Mouse (Mus musculus) hindlimb bud, embryonic 11.5 days (tissue): ENCODE results near the gene Evi2a.

Experiments used
- DNase-seq: peaks from one replicate; pipeline ENCODE4 v3.0.0-alpha.2; 2012; ENCODE audit warnings: low read depth, low spot score; ENCODE audit errors: extremely low spot score

Gene Evi2a

DNA sequence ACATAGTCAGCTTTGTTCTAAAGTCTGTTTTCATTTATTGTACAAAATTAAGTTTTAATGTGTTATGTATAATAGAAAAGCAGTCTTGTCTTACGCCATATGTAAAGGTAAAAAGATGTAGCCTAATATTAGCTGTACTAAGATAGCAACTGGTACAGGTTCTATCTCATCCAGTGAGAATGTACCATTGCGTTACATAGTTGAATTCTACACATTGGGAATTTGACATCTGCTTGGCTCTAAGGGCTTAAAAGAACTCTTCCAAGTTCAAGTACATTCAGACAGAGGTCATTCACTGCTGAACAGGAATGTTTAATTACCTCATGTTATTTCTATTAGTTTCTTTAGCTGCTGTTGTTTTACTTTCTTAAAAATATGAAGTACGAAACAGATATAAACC is 3.9 kb downstream of the Evi2a start:
- DNase-seq, result no peak

DNA sequence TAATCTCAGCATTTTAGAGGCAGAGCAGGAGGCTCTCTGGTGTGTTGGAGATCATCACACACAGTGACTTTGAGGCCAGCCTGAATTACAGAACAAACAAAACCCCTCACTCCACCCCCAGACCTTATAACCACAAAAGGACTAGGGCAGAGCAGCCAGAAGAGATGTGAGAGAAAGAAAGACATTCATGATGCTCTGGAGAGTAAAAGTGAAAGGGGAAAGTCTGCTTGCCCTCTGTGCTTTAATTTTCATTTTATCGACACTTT is 6.2 kb downstream of the Evi2a start:
- no peak for DNase-seq

DNA sequence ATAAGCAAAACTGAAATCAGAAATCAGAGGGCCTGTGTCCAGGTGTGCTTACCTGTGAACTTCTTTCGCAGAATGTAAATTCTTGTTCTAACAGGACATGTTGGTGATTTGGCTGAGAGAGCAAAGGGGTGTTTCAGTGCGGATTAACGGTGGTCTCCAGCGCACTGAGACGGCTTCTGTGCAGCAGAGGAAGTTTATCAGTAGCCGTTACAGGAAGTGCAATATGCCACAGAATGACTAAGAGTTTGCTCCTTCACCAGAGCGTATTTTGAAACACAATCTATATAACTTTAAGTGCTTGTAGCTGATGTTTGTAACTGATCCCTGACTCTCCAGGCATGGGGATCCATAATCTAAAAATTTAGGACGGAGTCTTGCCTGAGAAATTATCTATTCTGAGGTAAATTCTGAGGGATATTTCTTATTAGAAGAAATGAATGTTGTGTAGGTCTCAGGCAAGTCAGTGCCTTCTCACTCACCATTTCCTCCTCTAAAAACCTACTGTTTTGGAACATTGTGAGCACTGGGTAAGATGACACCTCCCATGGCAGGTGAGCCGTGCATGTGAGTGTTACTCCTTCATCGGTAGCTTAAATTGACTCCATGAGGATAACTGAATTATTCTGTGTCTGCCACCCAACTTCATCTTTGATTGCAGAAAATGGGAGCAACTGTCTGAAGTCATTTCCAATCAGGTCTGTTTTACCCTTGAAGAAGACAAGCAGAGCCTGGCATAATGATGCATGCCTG is 6.7 kb downstream of the Evi2a start, which contains the start of gene Evi2b:
Gene Evi2b (minus strand): TSS at position 203 of the 750 bp plus-strand sequence.
- no peak for DNase-seq

DNA sequence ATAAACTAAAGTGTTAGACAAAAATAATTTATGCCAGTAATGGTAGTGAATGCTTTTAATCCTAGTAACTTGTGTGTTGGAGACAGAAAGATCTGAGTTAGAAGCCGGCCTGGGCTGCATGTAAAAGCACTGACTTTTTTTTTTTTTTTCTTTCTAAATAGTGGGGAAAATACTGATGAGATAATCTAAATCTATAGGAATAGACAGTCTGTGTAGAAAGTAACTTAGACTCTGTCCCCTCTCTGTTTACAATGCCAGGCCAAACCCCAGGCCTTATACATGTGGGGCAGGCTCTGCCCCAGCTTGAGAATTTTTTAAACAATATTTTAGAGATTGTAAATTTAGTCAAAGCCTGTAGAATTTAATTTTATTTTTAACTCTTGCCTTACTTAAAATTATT is 7.5 kb downstream of the Evi2a start:
- no peak for DNase-seq

DNA sequence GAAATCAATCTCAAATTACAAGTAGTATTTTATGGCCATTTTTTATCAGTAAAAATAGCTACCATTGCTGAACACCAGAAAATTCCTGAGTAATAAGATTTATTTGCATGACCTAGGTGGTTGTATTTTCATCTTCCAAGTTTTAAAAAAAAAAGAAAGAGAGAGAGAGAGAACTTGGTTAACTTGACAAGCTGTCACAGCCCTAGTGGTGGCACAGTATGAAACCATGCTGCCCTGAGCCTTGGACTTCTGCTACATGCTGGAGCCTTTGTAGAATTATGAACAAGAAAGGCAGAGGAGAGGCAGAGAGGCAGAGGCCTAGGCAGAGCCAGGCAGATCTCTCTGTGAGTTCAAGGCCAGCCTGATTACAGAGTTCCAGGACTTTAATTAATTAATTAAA is 8.5 kb downstream of the Evi2a start:
- no peak for DNase-seq

DNA sequence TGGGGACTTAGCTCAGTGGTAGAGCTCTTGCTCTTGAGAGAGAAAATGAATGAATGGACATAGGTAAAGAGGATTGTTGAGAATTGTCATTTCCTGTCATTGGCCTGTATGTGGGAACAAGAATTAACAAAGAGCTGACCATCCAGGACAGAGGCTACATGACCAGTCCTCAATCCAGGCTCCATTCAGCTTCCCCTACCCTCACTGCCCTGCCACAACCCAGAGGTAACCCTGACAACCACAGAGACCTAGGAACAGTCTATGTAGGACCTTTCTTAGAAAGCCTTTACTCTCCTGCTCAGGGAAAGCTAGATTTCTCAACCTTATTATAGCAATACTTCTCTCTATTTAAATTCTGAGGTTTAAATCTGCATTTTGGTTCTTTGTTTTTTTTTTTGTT is 9.6 kb downstream of the Evi2a start:
- DNase-seq, result no peak

DNA sequence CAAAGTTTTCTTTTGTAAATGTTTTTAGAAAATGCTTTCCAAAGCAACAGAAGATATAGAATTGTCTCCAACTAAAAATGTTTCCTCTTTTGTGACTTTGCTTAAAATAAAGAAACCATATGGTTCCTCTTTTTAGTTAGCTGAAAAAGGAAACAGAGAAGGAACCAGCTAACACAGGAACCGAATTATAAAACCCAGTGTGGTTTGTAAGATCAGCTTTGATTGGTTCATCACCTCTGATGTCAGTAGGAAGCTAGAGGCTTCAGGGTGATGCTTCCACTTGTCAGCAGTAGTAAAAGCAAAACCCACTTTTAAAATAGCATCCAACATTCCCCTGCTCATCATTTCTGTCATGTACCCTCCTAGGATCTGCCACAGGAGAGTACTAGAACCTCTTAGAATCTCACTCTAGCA is 10.5 kb downstream of the Evi2a start:
- no peak for DNase-seq

DNA sequence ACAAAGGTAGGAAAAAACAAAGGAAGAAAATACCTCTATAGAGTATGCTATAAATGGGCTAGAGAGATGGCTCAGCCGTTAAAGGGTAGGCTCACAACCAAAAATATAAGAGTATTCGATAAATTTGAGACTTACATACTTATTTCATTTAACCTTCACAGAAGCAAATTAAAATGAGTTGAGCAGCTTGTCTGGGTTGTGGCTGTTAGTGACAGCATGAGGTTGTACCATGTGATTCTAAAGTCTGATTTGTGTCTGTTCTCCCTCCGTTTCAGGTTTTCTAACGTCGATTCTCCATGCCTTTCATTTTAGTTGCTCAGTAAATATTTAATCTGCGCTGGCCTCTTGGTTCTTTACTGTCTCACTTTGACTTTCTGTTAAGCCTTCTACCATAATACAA is 11.1 kb downstream of the Evi2a start:
- no peak for DNase-seq

DNA sequence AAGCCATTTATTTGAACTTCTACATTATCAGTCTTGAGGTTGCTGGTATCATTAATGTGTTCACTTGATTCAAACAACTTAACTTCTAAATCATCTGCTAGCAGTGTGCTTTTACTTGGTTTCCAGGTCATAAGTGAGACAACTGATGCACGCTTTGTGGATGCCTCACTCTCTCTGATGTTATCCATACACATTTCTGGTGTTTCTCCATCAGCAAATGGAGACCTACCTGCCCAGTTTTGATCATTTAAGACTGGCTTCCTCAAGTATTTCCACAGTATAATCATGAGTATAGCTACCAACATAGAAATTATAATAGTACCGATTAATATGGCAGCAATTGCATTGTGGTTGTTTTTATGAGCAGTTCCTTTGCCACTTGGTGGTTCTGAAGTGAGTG is 14.6 kb downstream of the Evi2a start:
- no peak for DNase-seq

DNA sequence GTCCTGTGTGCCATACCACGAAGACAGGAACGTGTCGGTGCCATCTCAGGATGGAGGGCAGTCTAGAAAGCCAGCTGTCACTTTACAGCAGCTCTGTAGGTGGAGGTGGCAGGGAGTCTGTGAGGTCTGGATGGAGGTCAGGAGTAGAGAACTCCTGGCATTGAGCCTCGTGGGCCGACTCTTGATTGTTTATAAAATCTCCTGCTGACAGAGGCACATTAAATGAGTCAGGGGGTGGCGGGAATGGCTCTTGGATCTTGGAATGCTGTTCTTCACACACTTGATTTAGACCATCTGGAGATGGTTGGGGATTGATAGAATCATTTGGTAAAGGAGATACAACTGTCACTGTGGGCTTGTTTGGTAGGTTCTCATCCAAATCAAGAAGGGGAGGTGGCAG is 15.1 kb downstream of the Evi2a start:
- DNase-seq, result no peak

DNA sequence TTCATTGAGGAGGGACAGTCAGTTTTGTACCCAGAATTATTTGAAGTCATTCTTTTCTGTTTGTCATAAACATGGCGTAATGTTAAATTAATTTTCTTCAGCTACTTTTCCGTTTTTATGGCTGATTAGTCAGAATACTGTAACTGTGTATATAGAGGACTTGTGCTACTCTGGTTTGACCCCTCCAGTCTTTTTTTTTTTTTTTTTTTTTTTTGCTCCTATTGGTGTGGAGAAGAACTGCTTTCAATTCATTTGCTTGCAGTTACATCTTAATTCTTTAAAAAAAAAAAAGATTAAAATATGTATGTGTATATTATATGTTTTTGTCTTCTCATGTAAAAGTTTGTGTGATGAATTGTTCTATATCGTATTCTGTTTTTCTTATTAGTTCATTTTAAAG is 18.4 kb downstream of the Evi2a start:
- DNase-seq, result no peak

DNA sequence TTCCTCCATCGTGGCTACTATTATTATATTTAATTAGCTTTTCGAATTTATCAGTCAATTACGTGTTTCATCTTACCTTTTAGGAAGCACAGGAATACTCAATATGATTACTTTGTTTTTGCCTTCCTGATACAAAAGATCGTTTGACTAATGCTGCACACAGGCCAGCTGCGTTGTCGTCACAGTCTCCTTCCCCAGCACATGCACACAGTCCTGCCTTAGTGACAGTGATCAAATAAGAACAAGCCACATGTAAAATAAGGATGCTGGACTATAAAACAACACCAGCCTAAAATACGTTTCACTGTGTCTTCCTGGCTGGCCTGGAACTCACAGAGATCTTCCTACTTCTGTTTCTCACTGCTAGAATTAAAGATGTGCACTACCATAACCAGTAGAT is 25.9 kb downstream of the Evi2a start:
- no peak for DNase-seq

DNA sequence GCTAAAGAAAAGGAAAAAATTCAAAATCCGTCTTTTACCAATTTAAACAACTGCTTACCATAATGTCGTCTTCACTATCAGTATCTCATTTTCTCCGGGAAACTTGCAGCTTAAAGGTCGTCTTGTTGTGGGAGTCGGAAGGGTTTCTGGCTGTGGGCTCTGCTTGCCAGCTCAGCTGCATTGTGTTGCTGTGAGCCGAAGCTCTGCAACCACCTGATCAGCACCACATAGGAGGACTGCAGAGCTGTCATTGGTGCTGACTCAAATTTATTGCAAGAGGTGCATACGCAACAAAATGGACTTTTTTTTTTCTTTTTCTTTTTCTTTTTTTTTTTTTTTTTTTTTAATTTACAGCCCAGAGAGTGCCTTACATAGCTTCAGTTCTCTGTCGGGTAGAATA is 26.6 kb downstream of the Evi2a start, which contains the start of gene Omg:
Gene Omg (minus strand): TSS at position 240 of the 400 bp plus-strand sequence.
- DNase-seq, result no peak

DNA sequence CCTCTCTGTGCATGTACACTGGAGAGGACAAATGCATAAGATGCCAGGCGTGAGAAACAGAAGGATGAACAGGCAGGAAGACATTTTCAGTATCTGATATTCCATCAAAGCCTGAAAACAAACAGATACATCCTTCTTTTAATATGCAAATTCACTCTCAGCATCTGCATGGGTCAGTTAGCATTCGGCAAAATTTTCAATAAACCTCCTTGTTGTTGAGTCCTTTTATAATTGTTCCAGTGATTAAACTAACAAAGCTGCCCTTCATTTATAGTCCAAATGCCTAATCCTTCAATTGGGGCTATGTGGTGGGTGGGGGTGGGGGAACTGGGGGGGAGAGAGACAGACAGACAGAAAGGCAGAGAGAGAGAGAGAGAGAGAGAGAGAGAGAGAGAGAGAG is 27.5 kb downstream of the Evi2a start:
- DNase-seq, result no peak

DNA sequence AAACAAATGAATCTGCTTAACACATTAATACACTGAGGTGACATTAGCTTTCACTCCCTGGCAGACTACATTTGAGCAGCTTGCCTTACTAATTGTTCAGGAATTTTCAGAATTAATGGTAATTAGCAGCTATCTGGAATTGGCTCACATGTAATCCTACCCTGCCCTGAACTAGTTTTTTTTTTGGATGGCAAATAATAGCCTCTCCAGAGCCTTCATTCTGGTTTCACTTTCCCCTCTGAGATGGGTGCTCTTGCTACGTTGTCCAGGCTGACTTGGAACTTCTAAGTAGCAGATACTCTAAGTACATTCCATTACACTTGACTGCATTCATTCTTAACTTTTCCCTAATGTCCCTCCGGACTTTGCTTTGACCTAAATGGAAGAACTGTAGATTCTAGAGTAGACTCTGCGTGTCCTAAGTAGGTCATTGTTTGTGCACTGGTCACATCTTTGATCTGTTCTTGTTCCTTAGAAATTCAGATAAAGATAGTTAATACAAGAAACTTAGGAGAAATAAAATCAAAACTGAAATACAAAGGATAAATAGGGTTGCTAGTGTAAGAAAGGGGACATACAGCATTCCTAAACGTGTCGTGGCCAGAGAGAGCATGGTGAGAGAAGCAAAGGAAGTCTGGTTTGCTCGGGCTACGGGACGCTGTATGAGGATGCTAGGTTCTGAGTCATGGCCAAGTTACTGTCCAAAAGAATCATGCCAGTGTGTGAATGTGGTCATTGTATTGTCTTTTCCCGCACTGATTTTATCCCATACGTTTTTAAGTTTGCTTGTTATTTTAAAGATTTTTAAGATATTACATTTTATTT is 35.2 kb downstream of the Evi2a start:
- no peak for DNase-seq

DNA sequence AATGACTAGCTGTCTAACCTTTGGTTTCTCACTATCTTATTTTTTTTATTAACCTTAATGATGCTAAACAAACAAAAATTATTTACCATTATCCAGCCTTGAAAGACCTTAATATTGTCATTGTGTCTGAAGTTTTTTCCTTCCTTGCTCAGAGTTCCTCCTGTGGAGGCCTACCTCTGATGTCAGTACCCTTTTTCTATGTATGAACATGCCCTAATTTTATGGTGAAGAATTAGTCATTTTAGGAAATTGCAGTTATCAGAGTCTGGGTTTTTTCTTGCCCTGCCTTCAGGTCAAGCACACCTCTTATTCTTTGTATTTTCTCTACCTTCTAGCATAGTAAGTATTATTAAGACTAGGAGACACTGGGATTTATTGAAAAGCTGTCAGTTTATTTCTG is 45.7 kb downstream of the Evi2a start:
- no peak for DNase-seq

DNA sequence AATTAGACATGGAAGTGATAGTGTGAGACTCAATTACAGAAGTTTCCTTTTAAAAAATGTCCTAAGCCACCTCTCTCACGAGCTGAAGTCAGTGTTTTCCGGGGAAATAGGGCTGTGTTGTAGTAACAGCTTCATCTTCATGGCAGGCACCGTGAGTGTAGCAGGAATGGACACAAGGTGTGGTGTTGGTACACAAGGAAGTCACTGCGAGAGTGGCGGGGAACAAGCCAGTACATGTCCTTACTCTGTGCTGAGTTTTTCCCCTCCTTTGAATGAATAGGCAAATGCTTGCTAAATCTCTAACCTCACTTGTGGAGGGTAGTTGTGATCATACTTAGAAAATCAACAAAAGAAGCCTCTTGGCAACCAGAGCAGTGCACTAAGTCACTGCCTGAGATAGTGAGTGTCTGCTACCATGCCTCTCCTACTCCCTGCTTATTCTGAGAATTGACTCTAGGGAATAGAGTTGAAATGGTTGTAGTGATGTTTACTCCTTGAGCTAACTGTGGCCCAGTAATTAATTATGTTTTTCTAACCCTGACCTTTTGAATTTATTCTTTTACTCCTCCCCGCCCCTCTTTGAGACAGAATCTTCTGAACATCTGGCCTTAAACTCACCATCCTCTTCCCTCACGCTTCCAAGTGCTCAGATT is 46.4 kb downstream of the Evi2a start:
- no peak for DNase-seq

DNA sequence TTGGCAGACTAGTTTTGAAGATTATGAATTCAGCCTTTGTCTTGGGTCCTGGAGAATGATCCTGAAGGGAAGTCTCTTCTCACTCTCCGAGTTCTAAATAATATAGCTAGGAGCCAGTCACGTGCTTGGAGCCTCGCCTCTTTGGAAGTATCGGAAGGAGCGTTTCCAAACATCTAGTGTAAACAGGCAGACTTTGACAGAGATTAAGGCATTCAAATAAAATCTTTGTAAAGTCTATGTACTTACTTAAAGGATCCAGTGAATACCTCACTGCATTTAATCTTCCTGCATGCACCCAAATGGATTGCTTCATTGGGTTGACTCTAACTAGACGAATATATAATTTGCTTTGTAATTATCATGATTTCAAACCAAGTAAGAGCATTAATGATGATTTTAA is 47.0 kb downstream of the Evi2a start:
- DNase-seq, result no peak
